Mouse (Mus musculus): ENCODE results near the gene Pdcl2.

Pdcl2 gene

DNA sequence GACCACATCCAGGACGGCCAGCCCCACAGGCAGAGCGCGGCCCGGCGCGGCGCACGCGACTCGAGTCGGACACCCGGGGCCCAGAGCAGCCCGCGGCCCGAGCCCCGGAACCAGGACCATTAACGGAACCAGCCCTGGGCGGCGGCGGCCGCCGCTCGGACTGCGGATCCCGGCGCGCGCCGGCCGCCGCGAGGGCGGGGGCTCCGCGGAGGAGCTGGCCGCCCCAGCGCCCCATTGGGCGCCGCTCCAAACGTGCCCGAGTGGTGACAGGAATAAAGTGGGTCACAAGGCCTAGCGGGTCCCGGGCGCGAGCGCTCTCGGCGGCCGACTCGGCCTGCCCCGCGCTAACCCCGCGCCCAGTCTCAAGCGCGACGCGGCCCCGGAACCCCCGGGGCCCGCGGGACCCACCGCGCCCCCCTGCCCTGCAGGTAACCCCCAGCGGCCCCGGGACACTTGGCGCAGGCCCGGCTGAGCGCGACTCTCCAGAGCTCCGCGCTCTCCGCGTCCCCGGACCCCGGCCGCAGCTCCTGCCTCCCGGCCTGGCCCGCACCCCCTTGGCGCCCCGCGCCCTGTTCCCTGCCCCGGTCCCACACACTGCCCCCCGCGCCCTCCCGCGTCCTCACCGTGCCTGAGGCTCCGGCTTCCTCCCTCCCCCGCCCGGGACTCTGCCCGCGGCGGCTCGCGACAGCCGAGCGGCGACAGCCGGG, 27.1 kb downstream of the Pdcl2 start:
- DNase-seq (ENCODE audit: low spot score) = peak; percentile 48

DNA sequence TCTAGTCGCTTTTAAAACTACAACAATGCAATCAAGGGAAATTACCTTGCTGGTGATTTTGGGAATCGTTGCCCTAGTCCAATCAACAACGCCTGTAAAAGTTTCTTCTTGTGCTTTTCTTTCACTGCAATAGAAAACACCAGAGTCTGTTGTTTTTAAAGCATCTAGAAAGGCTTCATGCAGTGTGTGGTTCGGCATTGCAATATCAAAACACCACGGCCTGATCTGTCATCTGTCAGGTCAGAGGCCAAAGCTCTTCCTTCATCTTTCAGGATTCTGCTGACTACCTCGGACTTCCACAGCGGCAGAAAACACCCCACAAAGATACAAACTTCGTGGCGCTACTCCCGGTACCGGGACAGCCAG, 27.6 kb downstream of the Pdcl2 start:
- DNase-seq (ENCODE audit: low spot score) = no peak

DNA sequence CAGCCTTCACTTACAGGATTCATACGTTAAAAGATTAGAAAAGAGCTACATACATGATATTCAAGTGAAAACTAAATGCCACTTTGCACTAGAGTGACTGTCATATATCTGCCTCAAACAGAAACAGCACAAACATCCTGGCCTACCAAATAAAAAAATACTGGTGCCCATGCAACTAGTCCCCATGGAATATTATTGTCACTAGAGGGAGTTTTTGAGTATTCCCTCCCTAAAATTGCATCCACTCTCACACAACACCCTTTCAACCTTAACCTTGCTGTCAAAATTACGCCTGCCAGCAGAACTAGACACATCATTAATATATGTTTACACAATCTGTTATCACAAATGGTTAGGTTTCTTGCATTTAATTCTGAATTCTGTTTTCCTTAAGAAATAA, 28.9 kb downstream of the Pdcl2 start:
- DNase-seq (ENCODE audit: low spot score) = no peak

DNA sequence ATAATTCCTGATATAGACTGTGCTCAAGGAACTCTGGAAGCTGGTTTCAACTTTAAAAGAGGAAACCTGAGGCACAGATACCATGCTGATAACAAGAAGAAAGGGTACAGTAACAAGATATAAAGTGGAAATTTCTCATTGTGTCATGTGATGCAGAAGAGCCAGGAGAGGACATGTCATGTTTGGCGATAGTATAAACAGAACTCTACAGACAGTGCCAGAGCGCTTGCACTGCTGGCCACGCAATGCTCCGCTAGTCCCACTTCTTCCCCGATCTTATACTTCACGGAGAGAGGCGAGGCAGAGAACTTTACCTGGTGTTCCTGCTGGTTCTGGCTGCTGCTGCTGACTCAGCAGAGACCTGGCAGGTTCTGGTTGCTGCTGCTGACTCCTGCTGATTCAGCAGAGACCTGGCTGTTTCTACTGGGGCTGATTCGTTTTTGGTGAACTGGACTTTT, 41.7 kb downstream of the Pdcl2 start:
- DNase-seq (ENCODE audit: low spot score) = no peak

DNA sequence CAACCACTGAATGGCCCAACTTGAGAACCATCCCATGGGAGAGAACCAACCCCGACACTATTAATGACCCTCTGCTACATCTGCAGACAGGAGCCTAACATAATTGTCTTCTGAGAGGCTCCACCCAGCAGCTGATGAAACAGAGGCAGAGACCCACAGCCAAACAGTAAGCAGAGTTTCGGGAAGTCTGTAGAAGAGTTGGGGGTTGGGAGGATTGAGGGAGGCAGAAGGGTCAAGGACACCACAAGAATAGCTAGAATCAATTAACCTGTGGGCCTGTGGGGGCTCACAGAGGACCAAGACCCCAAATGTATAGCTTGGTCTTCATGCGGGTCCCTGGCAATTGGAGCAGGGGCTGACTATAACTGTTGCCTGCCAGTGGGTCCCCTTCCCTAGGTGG, 42.7 kb downstream of the Pdcl2 start:
- DNase-seq (ENCODE audit: low spot score) = no peak

DNA sequence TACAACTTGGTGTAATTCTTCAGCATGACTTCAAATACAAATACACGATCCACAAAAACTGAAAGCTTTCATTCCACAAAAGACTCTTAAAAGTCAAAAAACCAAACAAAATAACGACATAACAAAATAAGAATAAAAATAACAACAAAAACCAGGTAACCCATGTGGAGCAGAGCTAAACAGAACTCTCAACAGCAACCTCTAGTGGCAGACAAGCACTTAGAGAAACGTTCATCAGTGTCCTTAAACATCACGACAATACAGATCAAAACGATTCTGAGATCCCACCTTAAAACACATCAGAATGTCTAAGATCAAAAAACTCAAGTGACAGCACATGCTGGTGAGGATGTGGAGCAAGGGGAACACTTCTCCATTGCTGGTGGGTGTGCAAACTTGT, 43.9 kb downstream of the Pdcl2 start:
- DNase-seq (ENCODE audit: low spot score) = no peak

DNA sequence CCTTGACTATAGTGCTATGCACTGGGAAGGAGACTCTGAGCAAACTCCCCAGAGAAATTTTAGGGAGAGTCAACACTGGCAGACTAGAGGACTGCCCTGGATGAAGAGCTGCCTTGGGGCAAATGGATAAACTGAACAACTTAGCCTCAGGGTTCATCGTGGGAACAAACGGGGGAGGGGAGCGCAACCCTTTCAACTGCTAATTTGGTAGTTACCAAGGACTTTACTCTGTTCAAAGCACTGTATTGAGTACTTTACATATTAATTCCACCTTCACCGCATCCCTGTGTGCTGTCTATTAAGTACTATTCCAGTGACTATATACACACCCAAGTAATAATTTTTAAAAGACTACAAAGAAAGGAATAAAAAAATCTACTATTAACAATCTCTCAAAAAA, 45.3 kb downstream of the Pdcl2 start:
- no peak for DNase-seq (ENCODE audit: low spot score)

DNA sequence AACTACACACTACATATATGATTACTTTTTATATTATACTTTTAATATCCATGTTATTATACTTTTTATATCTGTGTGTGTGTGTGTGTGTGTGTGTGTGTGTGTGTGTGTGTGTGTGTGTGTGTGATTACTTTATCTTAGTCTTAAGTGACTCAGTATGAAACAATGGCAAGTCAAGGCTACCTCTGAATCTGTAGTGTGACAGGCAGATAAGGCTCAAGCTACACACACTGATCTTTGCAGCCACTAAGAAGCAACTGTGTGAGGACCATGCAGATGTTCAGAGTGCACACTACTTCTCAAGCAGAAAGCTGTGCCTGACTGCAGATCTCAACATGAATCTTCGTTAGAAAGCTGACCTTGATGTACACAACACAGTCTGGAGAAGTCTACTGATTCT, 47.1 kb downstream of the Pdcl2 start:
- DNase-seq (ENCODE audit: low spot score) = no peak

DNA sequence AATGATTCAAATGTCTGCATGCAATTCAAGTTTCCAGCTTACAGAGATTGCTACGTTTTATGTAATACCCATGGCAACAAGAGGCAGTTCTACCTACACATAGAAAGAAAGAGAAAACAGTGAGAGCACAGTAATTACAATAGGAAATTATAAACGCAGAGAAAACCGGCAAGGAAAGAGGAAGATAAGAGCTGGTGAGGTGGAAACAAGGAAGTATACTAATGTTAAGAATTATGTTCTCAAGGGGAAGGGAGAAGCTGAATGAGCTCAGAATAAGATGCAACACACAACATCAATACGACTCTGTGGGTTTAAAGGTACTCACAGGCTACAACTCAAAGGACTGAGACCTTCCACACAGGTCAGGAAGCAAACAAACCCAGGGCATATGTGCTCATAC, 56.0 kb downstream of the Pdcl2 start:
- DNase-seq (ENCODE audit: low spot score) = no peak
